Mouse (Mus musculus): ENCODE data around the gene Sh3kbp1.

- TF ChIP-seq EP300 (IDR thresholded peaks at IDR 0.05; ENCODE audit: insufficient read depth, low read depth, low read length): no peak
- no peak for TF ChIP-seq CTCF (IDR thresholded peaks at IDR 0.05; ENCODE audit: low read depth, low read length)
Observed at GRCm38 (mm10) chrX:159910600-159910999, 283.5 kb downstream of the Sh3kbp1 start.

Data from ES-Bruce4 (cell line).